Mouse (Mus musculus) heart, embryonic 11.5 days (tissue): ENCODE measurements at regions not wholly inside any gene's neighbourhood (a gene's known extent, or its start where the extent isn't known, plus 50 kb on each side); places are given as distances from the start of the nearest gene placed in this dataset.

ENCODE experiments used
- ATAC-seq: fragments of 200-750 bp; cut with Nextera tagmentation; replicated peaks from 2 replicates; pipeline ENCODE4 v1.8.0; 2017; ENCODE audit warnings: moderate library complexity; ENCODE audit not compliant: insufficient number of reproducible peaks, low FRiP score, low TSS enrichment
- H3K27ac ChIP-seq: fragments of 300-500 bp; sonication (generic); 2 replicates; pipeline ENCODE4 v1.5.1; 2014; ENCODE audit warnings: mild to moderate bottlenecking, low read depth, low read length
- H3K27me3 ChIP-seq: fragments of 300-500 bp; sonication (generic); 2 replicates; pipeline ENCODE4 v1.6.1; 2014; ENCODE audit warnings: mild to moderate bottlenecking, low read length, mixed read lengths; ENCODE audit not compliant: control insufficient read depth, insufficient read depth
- H3K36me3 ChIP-seq: fragments of 300-500 bp; sonication (generic); 2 replicates; pipeline ENCODE4 v1.6.1; 2014; ENCODE audit warnings: mild to moderate bottlenecking, low read length, moderate library complexity, mixed read lengths; ENCODE audit not compliant: control insufficient read depth, insufficient read depth
- H3K4me1 ChIP-seq: fragments of 300-500 bp; sonication (generic); 2 replicates; pipeline ENCODE4 v1.6.1; 2014; ENCODE audit warnings: low read length; ENCODE audit not compliant: control insufficient read depth, insufficient read depth
- H3K4me2 ChIP-seq: fragments of 300-500 bp; sonication (generic); 2 replicates; pipeline ENCODE4 v1.6.1; 2014; ENCODE audit warnings: mild to moderate bottlenecking, moderate library complexity
- H3K4me3 ChIP-seq: fragments of 300-500 bp; sonication (generic); 2 replicates; pipeline ENCODE4 v1.5.1; 2014; ENCODE audit warnings: low read depth, low read length
- H3K9ac ChIP-seq: fragments of 300-500 bp; sonication (generic); 2 replicates; pipeline ENCODE4 v1.6.1; 2014; ENCODE audit warnings: mild to moderate bottlenecking, low read depth, low read length, moderate library complexity
- H3K9me3 ChIP-seq: fragments of 300-500 bp; sonication (generic); replicated peaks from 2 replicates; pipeline ENCODE4 v1.6.1; 2016; ENCODE audit warnings: low read length; ENCODE audit not compliant: control insufficient read depth
- WGBS: fragments of 180-500 bp; shearing (Covaris S2); extraction: QIAGEN DNeasy Blood & Tissue Kit; methylation state at CpG from one replicate; pipeline ENCODE4 v1.1.7; 2014; ENCODE audit not compliant: insufficient replicate concordance; 5-methylcytosine and 5-hydroxymethylcytosine counted together

DNA sequence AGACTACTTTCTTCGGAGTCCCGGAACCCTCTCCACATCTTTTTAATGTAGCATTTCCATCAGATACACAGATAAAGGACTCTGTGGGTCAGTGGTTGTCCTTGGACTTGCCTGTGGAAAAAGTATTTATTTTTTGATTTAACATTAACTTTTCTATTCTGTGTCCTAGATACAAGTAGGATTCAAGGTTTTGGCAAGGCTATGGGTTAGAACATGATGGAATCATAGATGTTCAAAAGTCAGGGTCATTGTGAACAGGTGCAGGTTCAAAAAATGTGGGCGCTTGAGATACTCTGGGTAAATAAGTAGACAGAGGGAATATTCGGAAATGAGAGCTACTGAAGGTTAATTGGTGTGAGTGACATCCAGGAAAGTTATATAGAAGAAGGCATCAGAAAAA is 347.7 kb downstream of the Cypt12 start:
- no peak overlapping the region for H3K27ac ChIP-seq
- no peaks in the 10 kb centered on the region for H3K9me3 ChIP-seq
- H3K4me3 ChIP-seq: no peak overlapping the region
- no peak for ATAC-seq
- no peak overlapping the region for H3K4me2 ChIP-seq
- no peaks in the 10 kb centered on the region for H3K27me3 ChIP-seq
- no peaks in the 10 kb centered on the region for H3K36me3 ChIP-seq
- H3K9ac ChIP-seq: no peak overlapping the region
- WGBS: 81% methylated on average over 4 of the region's 4 CpGs
- H3K4me1 ChIP-seq: no peaks in the 10 kb centered on the region

DNA sequence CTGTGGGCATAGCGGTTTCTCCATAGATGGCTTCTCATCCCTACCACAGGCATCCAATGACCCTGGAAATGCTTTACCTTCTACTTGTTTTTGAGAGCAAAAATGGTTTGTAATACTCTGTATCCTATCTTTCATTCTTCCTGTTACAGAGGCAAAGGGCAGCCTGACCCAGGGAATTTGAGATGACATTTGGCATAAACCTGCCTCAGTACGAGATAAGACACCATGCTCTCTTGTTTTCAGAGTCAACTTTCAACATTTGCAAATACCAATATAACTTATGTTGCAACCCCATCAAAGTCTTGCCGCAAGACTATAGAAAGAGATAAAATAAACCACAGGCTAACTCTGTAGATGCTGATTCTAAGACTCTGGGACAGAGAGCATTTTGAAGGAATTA is 350.5 kb downstream of the Cypt12 start:
- H3K4me3 ChIP-seq: no peak overlapping the region
- no peak overlapping the region for H3K9ac ChIP-seq
- H3K9me3 ChIP-seq: no peaks in the 10 kb centered on the region
- H3K27me3 ChIP-seq: no peaks in the 10 kb centered on the region
- no peaks in the 10 kb centered on the region for H3K36me3 ChIP-seq
- WGBS: 77% methylated on average over 3 of the region's 3 CpGs
- no peak overlapping the region for H3K27ac ChIP-seq
- no peak for ATAC-seq
- no peak overlapping the region for H3K4me2 ChIP-seq
- no peaks in the 10 kb centered on the region for H3K4me1 ChIP-seq

- H3K4me1 ChIP-seq: no peaks in the 10 kb centered on the region
- H3K9ac ChIP-seq: no peak overlapping the region
- H3K27me3 ChIP-seq: no peaks in the 10 kb centered on the region
- WGBS: 45% methylated on average over 2 of the region's 2 CpGs
- no peak overlapping the region for H3K4me2 ChIP-seq
- no peak for ATAC-seq
- no peaks in the 10 kb centered on the region for H3K36me3 ChIP-seq
- no peaks in the 10 kb centered on the region for H3K9me3 ChIP-seq
- no peak overlapping the region for H3K4me3 ChIP-seq
- no peak overlapping the region for H3K27ac ChIP-seq
Measured at GRCm38 (mm10) chr3:18299502-18299901, 351.3 kb downstream of the Cypt12 start.

- 84% methylated on average over 2 of the region's 2 CpGs for WGBS
- no peak overlapping the region for H3K27ac ChIP-seq
- H3K4me2 ChIP-seq: no peak overlapping the region
- no peak overlapping the region for H3K9ac ChIP-seq
- no peaks in the 10 kb centered on the region for H3K4me1 ChIP-seq
- no peak for ATAC-seq
- no peaks in the 10 kb centered on the region for H3K27me3 ChIP-seq
- no peaks in the 10 kb centered on the region for H3K9me3 ChIP-seq
- no peak overlapping the region for H3K4me3 ChIP-seq
- H3K36me3 ChIP-seq: no peaks in the 10 kb centered on the region
Measured at GRCm38 (mm10) chr3:18319433-18319832, 371.2 kb downstream of the Cypt12 start.

GRCm38 (mm10) chr3:18333182-18333581 is 385.0 kb downstream of the Cypt12 start:
- Histone ChIP-seq H3K9me3 (no peaks in the 10 kb centered on the region), H3K27me3 (no peaks in the 10 kb centered on the region), H3K9ac (no peak overlapping the region), H3K27ac (no peak overlapping the region), H3K4me1 (no peaks in the 10 kb centered on the region), H3K36me3 (no peaks in the 10 kb centered on the region), H3K4me2 (no peak overlapping the region), H3K4me3 (no peak overlapping the region)
- no peak for ATAC-seq

DNA sequence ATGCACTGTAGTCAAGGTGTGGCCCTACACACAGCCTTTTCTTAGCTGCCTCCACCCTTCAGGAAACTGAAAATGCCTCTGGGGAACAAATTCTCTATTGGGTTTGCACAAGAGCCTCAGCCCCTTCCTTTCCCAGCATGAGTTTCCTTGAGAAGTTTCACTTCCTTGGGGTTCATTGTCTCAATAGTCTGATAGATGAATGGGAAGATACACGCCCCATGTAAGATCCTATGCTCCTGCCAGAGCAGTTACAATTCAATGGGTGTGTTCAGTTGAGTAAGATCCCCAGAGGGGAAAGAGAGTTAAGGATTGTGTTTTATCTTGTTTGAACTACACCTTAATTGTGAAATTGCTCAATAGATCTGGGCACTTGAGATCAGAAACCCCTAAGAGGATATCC is 391.0 kb downstream of the Cypt12 start:
- 62% methylated on average over 1 of the region's 1 CpGs for WGBS
- no peak for ATAC-seq
- no peak overlapping the region for H3K9ac ChIP-seq

DNA sequence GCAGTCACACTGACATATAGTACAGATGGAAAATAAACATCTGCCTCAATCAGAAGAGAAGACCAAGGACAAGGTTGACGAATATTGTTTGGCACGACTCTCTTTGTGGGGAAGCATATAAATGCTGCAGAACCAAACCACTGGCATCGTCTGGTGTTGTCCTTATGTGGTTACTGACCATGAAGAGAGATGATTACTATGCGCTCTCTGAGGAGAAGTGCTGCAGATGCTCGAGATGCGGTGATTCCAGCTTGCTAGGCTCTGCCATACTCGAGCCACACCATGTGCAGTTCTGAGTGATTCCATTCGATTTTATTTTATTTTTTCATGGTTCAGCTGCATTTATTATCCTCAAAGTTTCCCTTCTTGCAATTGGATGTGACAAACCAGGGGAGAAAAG is 393.5 kb downstream of the Cypt12 start:
- no peak for ATAC-seq
- Histone ChIP-seq H3K4me3 (no peak overlapping the region), H3K36me3 (no peaks in the 10 kb centered on the region), H3K27ac (no peak overlapping the region), H3K9ac (no peak overlapping the region), H3K4me1 (no peaks in the 10 kb centered on the region), H3K9me3 (no peaks in the 10 kb centered on the region), H3K27me3 (no peaks in the 10 kb centered on the region), H3K4me2 (no peak overlapping the region)
- 73% methylated on average over 8 of the region's 8 CpGs for WGBS

More for the DNA sequence above, 391.0 kb downstream of the Cypt12 start:
- no peak overlapping the region for H3K4me3 ChIP-seq
- no peaks in the 10 kb centered on the region for H3K36me3 ChIP-seq
- no peak overlapping the region for H3K27ac ChIP-seq
- no peaks in the 10 kb centered on the region for H3K9me3 ChIP-seq
- H3K4me2 ChIP-seq: no peak overlapping the region
- H3K4me1 ChIP-seq: no peaks in the 10 kb centered on the region
- H3K27me3 ChIP-seq: no peaks in the 10 kb centered on the region

GRCm38 (mm10) chr3:18378014-18379005 is 430.1 kb downstream of the Cypt12 start:
- no peaks in the 10 kb centered on the region for H3K36me3 ChIP-seq
- no peaks in the 10 kb centered on the region for H3K4me1 ChIP-seq
- no peaks in the 10 kb centered on the region for H3K27me3 ChIP-seq
- no peak for ATAC-seq
- no peaks in the 10 kb centered on the region for H3K9me3 ChIP-seq
- no peak overlapping the region for H3K4me3 ChIP-seq
- H3K9ac ChIP-seq: no peak overlapping the region
- H3K4me2 ChIP-seq: no peak overlapping the region
- WGBS: 80% methylated on average over 8 of the region's 8 CpGs
- no peak overlapping the region for H3K27ac ChIP-seq
